Mouse (Mus musculus): ENCODE measurements at regions not wholly inside any gene's neighbourhood (a gene's known extent, or its start where the extent isn't known, plus 50 kb on each side); places are given as distances from the start of the nearest gene placed in this dataset.

- TF ChIP-seq GATA1 (IDR thresholded peaks at IDR 0.05; ENCODE audit: borderline replicate concordance, low read length): no peak
- no peak for TF ChIP-seq FLI1 (IDR thresholded peaks at IDR 0.05; ENCODE audit: low read length)
Observed at GRCm38 (mm10) chr4:82200306-82200705, 505.2 kb downstream of the Nfib start.
